Mouse (Mus musculus): ENCODE results near the gene Snorc.
"Not testable (repeated sequence)": the region's sequence is repeated elsewhere in the genome, so short reads cannot be mapped to it uniquely, and the experiment has no call there.

The Snorc gene

GRCm38 (mm10) chr1:87469971-87470370 lies at the start of gene Snorc:
Gene Snorc (plus strand): TSS chr1:87470271.
- not testable (repeated sequence) for DNase-seq (ENCODE audit: inconsistent ontology term)

DNA sequence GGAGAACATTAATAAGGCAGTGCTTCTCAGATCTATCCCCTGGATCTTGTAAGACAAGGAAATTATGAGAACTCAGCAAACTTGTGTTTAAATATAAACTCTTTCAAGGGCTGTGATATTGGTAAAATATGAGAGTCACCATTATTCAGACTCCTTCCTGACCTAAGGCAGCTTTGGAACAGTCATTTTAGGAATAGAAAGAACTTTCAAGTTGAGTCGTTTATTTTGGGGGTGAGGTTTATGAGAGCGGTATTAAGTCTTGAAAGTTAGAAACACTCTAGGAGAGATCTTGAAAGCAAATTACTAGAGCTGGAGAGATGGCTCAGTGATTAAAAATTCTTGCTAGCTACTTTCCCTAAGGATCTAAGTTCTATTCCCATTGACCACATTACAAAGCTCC lies 34.9 kb upstream of the Snorc start:
- DNase-seq (ENCODE audit: inconsistent ontology term) = no peak

- DNase-seq (ENCODE audit: inconsistent ontology term) = no peak
These were observed 33.5 kb upstream of the Snorc start for GRCm38 (mm10) chr1:87436583-87436982.

- DNase-seq (ENCODE audit: inconsistent ontology term) = peak; percentile 32
These were observed 22.6 kb upstream of the Snorc start for GRCm38 (mm10) chr1:87447183-87448104.

GRCm38 (mm10) chr1:87449432-87449831 lies 20.6 kb upstream of the Snorc start:
- DNase-seq (ENCODE audit: inconsistent ontology term) = no peak

- DNase-seq (ENCODE audit: inconsistent ontology term) = no peak
These were observed 13.6 kb upstream of the Snorc start for GRCm38 (mm10) chr1:87456425-87456824.

- DNase-seq (ENCODE audit: inconsistent ontology term) = peak; percentile 70
These were observed 12.0 kb upstream of the Snorc start for GRCm38 (mm10) chr1:87458045-87458444.

- not testable (repeated sequence) for DNase-seq (ENCODE audit: inconsistent ontology term)
These were observed 10.2 kb upstream of the Snorc start for GRCm38 (mm10) chr1:87459856-87460255.

GRCm38 (mm10) chr1:87467469-87467868 lies 2.6 kb upstream of the Snorc start:
- no peak for DNase-seq (ENCODE audit: inconsistent ontology term)

- peak; percentile 26 for DNase-seq (ENCODE audit: inconsistent ontology term)
These were observed 1.8 kb upstream of the Snorc start for GRCm38 (mm10) chr1:87468321-87468720.

GRCm38 (mm10) chr1:87471914-87472313 lies 1.8 kb downstream of the Snorc start:
- no peak for DNase-seq (ENCODE audit: inconsistent ontology term)

GRCm38 (mm10) chr1:87472576-87472975 lies 2.5 kb downstream of the Snorc start:
- DNase-seq (ENCODE audit: inconsistent ontology term) = no peak

DNA sequence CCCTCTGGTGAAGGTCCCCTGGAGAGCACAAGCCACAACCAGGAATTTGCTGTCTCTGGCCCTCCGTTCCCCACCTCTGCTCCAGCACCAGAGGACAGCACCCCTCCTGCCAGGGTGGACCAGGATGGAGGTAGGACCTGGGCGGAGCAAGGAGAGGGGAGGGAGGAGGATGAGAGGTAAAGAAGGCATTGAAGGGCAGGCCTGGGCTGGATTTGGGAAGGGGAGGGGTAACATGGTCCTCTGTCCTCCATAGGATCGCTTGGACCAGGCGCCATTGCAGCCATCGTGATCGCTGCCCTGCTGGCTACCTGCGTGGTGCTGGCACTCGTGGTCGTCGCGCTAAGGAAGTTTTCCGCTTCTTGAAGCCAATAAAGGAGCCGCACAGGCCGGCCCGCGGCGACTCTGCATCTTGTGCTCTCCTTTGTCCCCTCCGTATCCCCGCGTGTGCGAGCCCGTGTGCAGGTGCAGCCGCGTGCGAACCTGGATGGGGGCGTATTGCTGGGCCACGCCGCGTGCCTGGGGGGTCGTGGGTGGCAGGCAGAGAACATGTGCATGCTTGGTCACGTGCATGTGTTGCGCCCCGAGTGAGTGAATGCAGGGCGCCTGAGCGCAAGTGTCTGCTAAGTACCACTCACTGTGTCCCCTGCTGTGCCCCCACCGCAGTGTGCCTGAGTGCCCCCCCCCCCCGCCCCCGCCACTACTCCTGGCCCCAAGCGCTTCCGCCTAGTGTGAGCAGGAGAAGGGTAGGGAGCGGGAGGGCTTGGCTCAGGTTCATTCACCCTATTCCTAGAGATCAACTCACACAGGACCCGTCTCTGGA lies 5.2 kb downstream of the Snorc start:
- DNase-seq (ENCODE audit: inconsistent ontology term) = no peak

- DNase-seq (ENCODE audit: inconsistent ontology term) = no peak
These were observed 12.5 kb downstream of the Snorc start for GRCm38 (mm10) chr1:87482546-87482945.

DNA sequence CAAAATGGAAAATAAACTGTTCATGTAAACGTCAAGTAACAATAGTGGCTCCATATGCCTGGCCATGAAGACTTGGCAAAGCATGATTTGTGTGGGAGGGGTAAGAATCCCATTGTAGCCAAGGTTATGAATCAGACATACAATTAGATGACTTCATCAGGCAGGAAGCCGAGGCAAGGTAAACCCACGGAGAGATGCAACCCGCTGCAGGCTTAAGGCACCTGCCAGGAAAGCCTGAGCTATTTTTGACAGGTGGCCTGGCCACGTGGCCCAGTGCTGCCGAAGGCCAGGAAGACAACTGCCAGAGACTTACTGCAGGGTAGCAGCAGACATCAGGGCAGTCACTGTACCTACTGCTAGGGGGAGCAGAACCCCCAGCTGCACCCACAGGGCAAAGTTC lies 16.3 kb downstream of the Snorc start:
- DNase-seq (ENCODE audit: inconsistent ontology term) = peak; percentile 74

- DNase-seq (ENCODE audit: inconsistent ontology term) = peak; percentile 68
These were observed 22.2 kb downstream of the Snorc start for GRCm38 (mm10) chr1:87492285-87492684.

- DNase-seq (ENCODE audit: inconsistent ontology term) = peak; percentile 94
These were observed 23.5 kb downstream of the Snorc start for GRCm38 (mm10) chr1:87493542-87493941.

DNA sequence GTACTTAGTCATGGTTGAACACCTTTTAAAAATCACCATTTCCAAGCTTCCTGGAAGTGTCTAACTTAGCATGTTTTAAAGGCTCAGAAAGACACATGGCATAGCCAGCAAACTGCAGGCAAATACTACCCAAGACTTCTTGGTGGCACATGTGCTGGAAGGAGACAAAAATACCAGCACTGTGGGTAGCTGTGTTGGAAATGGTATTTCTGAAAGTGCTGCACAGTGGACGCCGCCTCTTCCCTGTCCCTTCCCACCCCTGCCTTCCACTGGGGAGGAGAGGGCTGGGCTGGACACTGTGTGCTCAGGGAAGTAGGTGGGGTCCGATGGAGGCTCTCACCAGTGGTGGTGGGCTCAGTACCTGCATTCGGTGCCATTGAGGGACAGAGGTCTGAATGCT lies 35.5 kb downstream of the Snorc start:
- no peak for DNase-seq (ENCODE audit: inconsistent ontology term)

DNA sequence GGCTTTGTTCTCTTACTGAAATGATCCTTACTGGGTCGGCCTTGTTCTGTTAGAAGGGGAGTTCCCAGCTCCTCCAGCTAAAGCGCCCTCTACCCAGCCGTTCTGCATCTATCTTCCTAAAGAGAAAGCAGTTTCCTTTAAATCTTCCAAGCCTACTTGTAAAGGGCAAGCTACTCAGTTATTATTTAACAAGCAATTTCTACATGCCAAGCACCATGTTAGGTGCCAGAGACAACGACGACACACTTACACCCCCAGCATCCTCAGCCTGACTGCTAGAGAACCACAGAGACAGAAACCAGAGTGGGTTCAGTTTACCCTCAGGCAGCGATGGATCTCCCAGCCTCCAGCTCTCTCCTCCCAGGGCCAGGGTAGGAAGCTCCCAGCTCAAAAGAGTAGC lies 37.8 kb downstream of the Snorc start:
- DNase-seq (ENCODE audit: inconsistent ontology term) = no peak

DNA sequence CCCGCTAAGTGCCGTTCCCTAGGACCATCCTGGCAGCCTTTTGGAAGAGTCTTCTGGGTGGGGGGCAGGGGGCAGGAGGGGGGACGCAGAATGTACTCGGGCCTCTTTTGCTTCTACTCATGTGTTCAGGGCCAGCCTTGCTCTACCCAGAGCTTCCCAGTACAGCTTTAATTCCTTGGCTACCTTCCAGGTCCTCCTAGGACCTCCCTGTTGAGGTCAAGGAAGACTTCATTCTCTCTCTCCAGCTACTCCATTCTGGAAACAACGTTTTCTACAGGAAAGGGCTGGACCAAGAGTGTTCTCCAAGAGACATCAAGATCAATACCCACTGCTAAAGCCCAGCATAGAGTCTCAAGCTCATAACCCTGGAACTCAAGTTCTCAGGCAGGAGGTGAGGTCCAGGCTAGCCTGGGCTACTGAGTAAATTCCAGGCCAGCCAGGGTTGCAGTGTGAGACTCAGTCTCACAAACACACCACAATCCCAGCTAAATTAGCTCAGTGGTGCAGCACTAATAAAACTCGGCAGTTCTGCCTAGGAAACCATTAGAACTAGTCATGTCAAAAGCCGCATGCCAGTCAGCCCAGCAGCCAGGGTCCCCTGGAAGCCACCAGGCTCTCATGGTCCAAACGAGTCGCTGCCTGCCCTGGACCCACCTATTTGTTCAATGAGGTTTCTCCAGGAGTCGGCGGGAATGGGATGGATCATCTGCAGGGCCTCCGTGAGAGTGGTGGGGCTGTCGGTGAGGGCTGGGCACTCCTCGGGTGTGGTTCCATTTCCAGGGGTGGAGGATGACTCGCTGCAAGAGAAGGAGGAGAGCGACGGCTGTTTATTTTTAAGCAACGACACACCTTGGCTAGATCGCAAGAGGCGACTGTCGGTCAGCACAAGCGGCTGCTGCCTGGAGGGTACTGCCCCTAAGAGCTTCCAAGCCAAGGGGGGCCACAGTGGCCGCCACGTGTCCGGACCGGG lies 38.8 kb downstream of the Snorc start:
- DNase-seq (ENCODE audit: inconsistent ontology term) = peak; percentile 62

- peak; percentile 45 for DNase-seq (ENCODE audit: inconsistent ontology term)
These were observed 39.6 kb downstream of the Snorc start, which contains the start of gene Neu2 for GRCm38 (mm10) chr1:87509561-87510165. Gene Neu2 (plus strand): TSS chr1:87509889.

Measured in Muller cell, postnatal 12 days (primary cell).